Mouse (Mus musculus): ENCODE measurements around the gene Slc39a5. TPM values are rescaled to one million over a fixed set of nuclear protein-coding genes. Genes with fewer than 3 reads are reported as not detected.
A peak's percentile ranks its signal among the peaks of the same experiment; 100 is the strongest.

Gene Slc39a5
- total and polyA plus RNA-seq, 3 experiments, result not detected

DNA sequence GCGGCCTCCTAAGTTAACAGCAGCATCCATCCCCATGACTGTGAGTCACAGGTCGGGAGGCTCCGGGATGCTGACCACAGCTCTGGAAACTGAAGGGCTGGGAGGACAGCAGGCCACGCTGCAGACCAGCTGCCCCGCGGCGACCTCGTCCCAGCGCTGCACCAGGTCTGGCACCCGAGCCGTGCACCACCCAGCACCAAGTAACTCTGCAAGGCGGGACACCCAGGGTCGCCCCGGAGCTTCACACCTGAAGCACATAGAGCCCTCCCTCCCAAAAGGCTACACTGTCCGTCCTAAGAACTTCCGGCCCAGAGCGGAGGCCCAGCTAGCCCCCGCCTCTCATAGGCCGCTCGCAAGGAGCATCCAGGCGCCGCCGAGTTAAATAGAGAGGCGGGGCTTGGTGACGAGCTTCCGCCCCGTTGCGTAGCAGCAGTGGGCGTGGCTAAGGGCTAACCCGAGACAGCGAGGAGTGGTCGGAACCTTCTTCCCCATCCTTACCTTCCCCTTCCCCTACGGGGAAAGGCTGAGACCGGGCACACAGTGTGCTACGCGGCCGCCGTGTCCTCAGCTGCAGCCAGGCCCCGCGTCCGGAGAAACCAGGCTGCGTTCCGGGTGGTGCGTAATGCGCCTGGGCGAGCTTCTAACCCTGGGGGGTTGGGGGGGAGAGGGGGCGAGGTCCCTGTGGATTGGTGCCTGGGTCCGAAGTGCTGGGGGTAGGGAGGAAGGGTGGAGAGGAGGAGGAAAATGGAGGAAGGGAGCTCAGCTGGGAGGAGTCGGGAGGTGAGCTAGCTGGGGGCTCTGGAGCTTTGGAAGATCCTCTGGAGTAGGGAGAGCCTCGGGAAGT, 10.4 kb upstream of the Slc39a5 start, which contains the start of the genes Nabp2 and Rnf41:
TSS of gene Nabp2 (minus strand) at position 282 of the 844 bp plus-strand sequence.
TSS of gene Rnf41 (plus strand) at position 447 of the 844 bp plus-strand sequence.
- peaks cover 2 to 9% of the 10 kb centered on the region in 2 experiments for H3K36me3 ChIP-seq (ENCODE audit: control insufficient read depth in 1 of 2, insufficient read depth in 2 of 2, low read length in 2 of 2)
- H3K79me2 ChIP-seq (ENCODE audit: control insufficient read depth, insufficient read depth, low read length, poor library complexity), result peaks cover 32% of the 10 kb centered on the region
- H3K4me3 ChIP-seq (ENCODE audit: control insufficient read depth in 1 of 2, insufficient read depth in 1 of 2, low read depth in 2 of 2, low read length in 2 of 2), result peak within 1 kb of the TSS; percentile 79 to 91
- no peaks in the 10 kb centered on the region for H3K9me3 ChIP-seq (replicated peaks; ENCODE audit: insufficient read depth, low read length)
- peak within 1 kb of the TSS; percentile 88 for H3K9ac ChIP-seq (ENCODE audit: control insufficient read depth, low read depth, low read length, poor library complexity, severe bottlenecking)
- peak; percentile 39; the same call in 1 of the 2 replicates for TF ChIP-seq SIN3A (IDR thresholded peaks at IDR 0.05; ENCODE audit: low read length)
- TF ChIP-seq MYB (IDR thresholded peaks at IDR 0.05; ENCODE audit: low read depth, low read length), result no peak
- peak; percentile 69 for TF ChIP-seq ELF1 (IDR thresholded peaks at IDR 0.05; ENCODE audit: low read depth, low read length)
- no peak for TF ChIP-seq E2F4 (IDR thresholded peaks at IDR 0.05; ENCODE audit: borderline replicate concordance, low read depth, low read length)
- peak; percentile 66 for TF ChIP-seq TCF12 (IDR thresholded peaks at IDR 0.05; ENCODE audit: low read depth, low read length)
- peak; percentile 83 for TF ChIP-seq HCFC1 (IDR thresholded peaks at IDR 0.05; ENCODE audit: low read depth, low read length)
- TF ChIP-seq ZMIZ1 (IDR thresholded peaks at IDR 0.05; ENCODE audit: low read depth, low read length), result peak; percentile 60; the same call in 1 of the 2 replicates
- TF ChIP-seq MXI1 (IDR thresholded peaks at IDR 0.05; ENCODE audit: low read depth, low read length), result peak; percentile 42; the same call in 1 of the 2 replicates
- peak; percentile 93 for TF ChIP-seq TBP (IDR thresholded peaks at IDR 0.05; ENCODE audit: low read depth, low read length)
- TF ChIP-seq NRF1 (IDR thresholded peaks at IDR 0.05; ENCODE audit: insufficient read depth, low read depth, low read length, poor library complexity, severe bottlenecking), result no peak
- TF ChIP-seq NELFE (IDR thresholded peaks at IDR 0.05; ENCODE audit: low read depth, low read length), result peak; percentile 80
- TF ChIP-seq BHLHE40 (IDR thresholded peaks at IDR 0.05; ENCODE audit: borderline replicate concordance, low read depth, low read length), result no peak
- TF ChIP-seq POLR2A (IDR thresholded peaks at IDR 0.05; ENCODE audit: control insufficient read depth in 1 of 2, insufficient read depth in 1 of 2, low read depth in 1 of 2, low read length in 2 of 2, poor library complexity in 1 of 2), result peak; percentile 85 to 89
- peak; percentile 98 for DNase-seq (ENCODE audit: low read depth, low spot score)
- H3K27ac ChIP-seq (ENCODE audit: control insufficient read depth, low read depth, low read length), result peak within 1 kb of the TSS; percentile 89
- no peaks in the 10 kb centered on the region for H3K27me3 ChIP-seq (ENCODE audit: control insufficient read depth in 1 of 2, insufficient read depth in 2 of 2, low read length in 2 of 2)
- peaks cover 0 to 8% of the 10 kb centered on the region in 2 experiments; a peak in 2 of 4 replicates for H3K4me1 ChIP-seq (ENCODE audit: control insufficient read depth in 1 of 2, insufficient read depth in 2 of 2, low read length in 2 of 2)

DNA sequence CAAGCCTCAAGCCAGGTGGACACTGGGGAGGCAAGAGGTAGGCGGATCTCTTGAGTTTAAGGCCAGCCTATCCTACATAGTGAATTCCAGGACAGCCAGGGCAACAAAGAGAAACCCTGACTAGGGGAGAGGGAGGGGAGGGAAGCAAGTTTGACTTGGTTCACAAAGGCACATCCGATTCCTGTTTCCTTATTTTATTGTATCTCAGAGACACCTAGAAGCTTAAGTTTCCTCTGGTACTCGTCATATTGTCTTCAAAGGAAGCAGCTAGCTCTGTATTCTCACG, 9.5 kb upstream of the Slc39a5 start:
- DNase-seq (ENCODE audit: low read depth, low spot score), result no peak
- Histone ChIP-seq H3K36me3 (ENCODE audit: control insufficient read depth in 1 of 2, insufficient read depth in 2 of 2, low read length in 2 of 2) (peaks cover 0 to 9% of the 10 kb centered on the region in 2 experiments; a peak in 2 of 4 replicates), H3K27ac (ENCODE audit: control insufficient read depth, low read depth, low read length) (peak overlapping the region; percentile 89), H3K9ac (ENCODE audit: control insufficient read depth, low read depth, low read length, poor library complexity, severe bottlenecking) (peak overlapping the region; percentile 80), H3K4me1 (ENCODE audit: control insufficient read depth in 1 of 2, insufficient read depth in 2 of 2, low read length in 2 of 2) (peaks cover 0 to 8% of the 10 kb centered on the region in 2 experiments; a peak in 2 of 4 replicates), H3K4me3 (ENCODE audit: control insufficient read depth in 1 of 2, insufficient read depth in 1 of 2, low read depth in 2 of 2, low read length in 2 of 2) (peak overlapping the region; percentile 69 to 79), H3K79me2 (ENCODE audit: control insufficient read depth, insufficient read depth, low read length, poor library complexity) (peaks cover 32% of the 10 kb centered on the region), H3K9me3 (replicated peaks; ENCODE audit: insufficient read depth, low read length) (no peaks in the 10 kb centered on the region), H3K27me3 (ENCODE audit: control insufficient read depth in 1 of 2, insufficient read depth in 2 of 2, low read length in 2 of 2) (no peaks in the 10 kb centered on the region)
- TF ChIP-seq HCFC1 (IDR thresholded peaks at IDR 0.05; ENCODE audit: low read depth, low read length) (peak; percentile 49), ZMIZ1 (IDR thresholded peaks at IDR 0.05; ENCODE audit: low read depth, low read length) (no peak; the same call in 1 of the 2 replicates), ELF1 (IDR thresholded peaks at IDR 0.05; ENCODE audit: low read depth, low read length) (no peak), MAX (IDR thresholded peaks at IDR 0.05; ENCODE audit: low read length) (peak; percentile 5; the same call in 1 of the 2 replicates), POLR2A (IDR thresholded peaks at IDR 0.05; ENCODE audit: control insufficient read depth in 1 of 2, insufficient read depth in 1 of 2, low read depth in 1 of 2, low read length in 2 of 2, poor library complexity in 1 of 2) (peak; percentile 17 to 23; a peak in 2 of 4 replicates), NELFE (IDR thresholded peaks at IDR 0.05; ENCODE audit: low read depth, low read length) (no peak)
